Mouse (Mus musculus): ENCODE measurements at regions not wholly inside any gene's neighbourhood (a gene's known extent, or its start where the extent isn't known, plus 50 kb on each side); places are given as distances from the start of the nearest gene placed in this dataset.

- no peak for DNase-seq (ENCODE audit: low read depth, low spot score)
Measured at GRCm38 (mm10) chr6:67115505-67116303, 78.4 kb upstream of the Gadd45a start.

- DNase-seq (ENCODE audit: low read depth, low spot score), result no peak
Measured at GRCm38 (mm10) chr6:67114753-67115152, 77.5 kb upstream of the Gadd45a start.

- no peak for DNase-seq (ENCODE audit: low read depth, low spot score)
Measured at GRCm38 (mm10) chr6:67113686-67114278, 76.5 kb upstream of the Gadd45a start.

GRCm38 (mm10) chr6:67113261-67113660 is 76.0 kb upstream of the Gadd45a start:
- DNase-seq (ENCODE audit: low read depth, low spot score), result no peak

- DNase-seq (ENCODE audit: low read depth, low spot score), result no peak
Measured at GRCm38 (mm10) chr6:67112311-67112710, 75.1 kb upstream of the Gadd45a start.

GRCm38 (mm10) chr6:67111581-67111980 is 74.3 kb upstream of the Gadd45a start:
- DNase-seq (ENCODE audit: low read depth, low spot score), result no peak

- DNase-seq (ENCODE audit: low read depth, low spot score), result peak; percentile 74
Measured at GRCm38 (mm10) chr6:67110391-67110790, 73.1 kb upstream of the Gadd45a start.

GRCm38 (mm10) chr6:67109774-67110173 is 72.5 kb upstream of the Gadd45a start:
- no peak for DNase-seq (ENCODE audit: low read depth, low spot score)

- no peak for DNase-seq (ENCODE audit: low read depth, low spot score)
Measured at GRCm38 (mm10) chr6:67107517-67107916, 70.3 kb upstream of the Gadd45a start.

- DNase-seq (ENCODE audit: low read depth, low spot score), result no peak
Measured at GRCm38 (mm10) chr6:67106493-67106892, 69.2 kb upstream of the Gadd45a start.

GRCm38 (mm10) chr6:67105386-67105785 is 68.1 kb upstream of the Gadd45a start:
- DNase-seq (ENCODE audit: low read depth, low spot score), result no peak

GRCm38 (mm10) chr6:67104205-67104604 is 66.9 kb upstream of the Gadd45a start:
- DNase-seq (ENCODE audit: low read depth, low spot score), result no peak

GRCm38 (mm10) chr6:67102541-67103134 is 65.4 kb upstream of the Gadd45a start:
- peak; percentile 82 for DNase-seq (ENCODE audit: low read depth, low spot score)

GRCm38 (mm10) chr6:67102014-67102413 is 64.8 kb upstream of the Gadd45a start:
- DNase-seq (ENCODE audit: low read depth, low spot score), result peak; percentile 49

- no peak for DNase-seq (ENCODE audit: low read depth, low spot score)
Measured at GRCm38 (mm10) chr6:67094426-67094825, 57.2 kb upstream of the Gadd45a start.

- no peak for DNase-seq (ENCODE audit: low read depth, low spot score)
Measured at GRCm38 (mm10) chr6:67093128-67093527, 55.9 kb upstream of the Gadd45a start.

GRCm38 (mm10) chr6:67090150-67090549 is 52.9 kb upstream of the Gadd45a start:
- no peak for DNase-seq (ENCODE audit: low read depth, low spot score)

- no peak for DNase-seq (ENCODE audit: low read depth, low spot score)
Measured at GRCm38 (mm10) chr6:67089530-67090140, 52.4 kb upstream of the Gadd45a start.

GRCm38 (mm10) chr6:67088741-67089455 is 51.6 kb upstream of the Gadd45a start:
- DNase-seq (ENCODE audit: low read depth, low spot score), result no peak

- no peak for DNase-seq (ENCODE audit: low read depth, low spot score)
Measured at GRCm38 (mm10) chr6:67087837-67088440, 50.7 kb upstream of the Gadd45a start.

- DNase-seq (ENCODE audit: low read depth, low spot score), result no peak
Measured at GRCm38 (mm10) chr6:67087393-67087792, 50.1 kb upstream of the Gadd45a start.
